Mouse (Mus musculus) kidney, adult 2 months (tissue): ENCODE measurements around the gene Grid2.

ENCODE experiments used
- CTCF ChIP-seq: fragments of 200-500 bp; conservative IDR thresholded peaks from 2 replicates; pipeline ENCODE4 v1.5.1; 2011; ENCODE audit warnings: low read depth, mild to moderate bottlenecking, control low read depth, low read length, moderate library complexity, mixed read lengths; ENCODE audit not compliant: insufficient read depth, insufficient read length
- POLR2A ChIP-seq: fragments of 200-500 bp; IDR thresholded peaks from one replicate; pipeline ENCODE4 v1.6.1; 2011; ENCODE audit warnings: low read depth, low read length, control low read depth

GRCm38 (mm10) chr6:63946721-63947120 lies 691.0 kb downstream of the Grid2 start:
- TF ChIP-seq CTCF (no peak), POLR2A (no peak)
